Mouse (Mus musculus) neural tube, embryonic 11.5 days (tissue): ENCODE measurements at regions not wholly inside any gene's neighbourhood (a gene's known extent, or its start where the extent isn't known, plus 50 kb on each side); places are given as distances from the start of the nearest gene placed in this dataset.
A peak's percentile ranks its signal among the peaks of the same experiment; 100 is the strongest.

Source experiments
- ATAC-seq: fragments of 200-750 bp; cut with Nextera tagmentation; 2 replicates; pipeline ENCODE4 v1.8.0; 2017; ENCODE audit warnings: moderate number of reproducible peaks, mild to moderate bottlenecking, moderate TSS enrichment, moderate library complexity; ENCODE audit not compliant: insufficient read depth, low FRiP score, low TSS enrichment
- DNase-seq: peaks from one replicate; pipeline ENCODE4 v3.0.0-alpha.2; 2015; ENCODE audit warnings: low spot score
- H3K27ac ChIP-seq: fragments of 300-500 bp; sonication (generic); 2 replicates; pipeline ENCODE4 v1.5.1; 2014; ENCODE audit warnings: low read depth, mild to moderate bottlenecking, low read length
- H3K27me3 ChIP-seq: fragments of 300-500 bp; sonication (generic); 2 replicates; pipeline ENCODE4 v1.6.1; 2014; ENCODE audit warnings: mild to moderate bottlenecking, low read length, mixed read lengths; ENCODE audit not compliant: control insufficient read depth, insufficient read depth
- H3K36me3 ChIP-seq: fragments of 300-500 bp; sonication (generic); 2 replicates; pipeline ENCODE4 v1.6.1; 2014; ENCODE audit warnings: mild to moderate bottlenecking, low read length, moderate library complexity, mixed read lengths; ENCODE audit not compliant: control insufficient read depth, insufficient read depth
- H3K4me1 ChIP-seq: fragments of 300-500 bp; sonication (generic); 2 replicates; pipeline ENCODE4 v1.6.1; 2014; ENCODE audit warnings: low read length, mixed read lengths; ENCODE audit not compliant: control insufficient read depth, insufficient read depth
- H3K4me2 ChIP-seq: fragments of 300-500 bp; sonication (generic); 2 replicates; pipeline ENCODE4 v1.6.1; 2014; ENCODE audit warnings: low read depth, mild to moderate bottlenecking, moderate library complexity
- H3K4me3 ChIP-seq: fragments of 300-500 bp; sonication (generic); 2 replicates; pipeline ENCODE4 v1.5.1; 2014; ENCODE audit warnings: low read depth, low read length
- H3K9ac ChIP-seq: fragments of 300-500 bp; sonication (generic); 2 replicates; pipeline ENCODE4 v1.6.1; 2014; ENCODE audit warnings: mild to moderate bottlenecking, low read length
- H3K9me3 ChIP-seq: fragments of 300-500 bp; sonication (generic); 2 replicates; pipeline ENCODE4 v1.6.1; 2016; ENCODE audit warnings: low read length; ENCODE audit not compliant: control insufficient read depth
- WGBS: fragments of 180-500 bp; shearing (Covaris S2); extraction: QIAGEN DNeasy Blood & Tissue Kit; methylation state at CpG from one replicate; pipeline ENCODE4 v1.1.7; 2014; 5-methylcytosine and 5-hydroxymethylcytosine counted together

DNA sequence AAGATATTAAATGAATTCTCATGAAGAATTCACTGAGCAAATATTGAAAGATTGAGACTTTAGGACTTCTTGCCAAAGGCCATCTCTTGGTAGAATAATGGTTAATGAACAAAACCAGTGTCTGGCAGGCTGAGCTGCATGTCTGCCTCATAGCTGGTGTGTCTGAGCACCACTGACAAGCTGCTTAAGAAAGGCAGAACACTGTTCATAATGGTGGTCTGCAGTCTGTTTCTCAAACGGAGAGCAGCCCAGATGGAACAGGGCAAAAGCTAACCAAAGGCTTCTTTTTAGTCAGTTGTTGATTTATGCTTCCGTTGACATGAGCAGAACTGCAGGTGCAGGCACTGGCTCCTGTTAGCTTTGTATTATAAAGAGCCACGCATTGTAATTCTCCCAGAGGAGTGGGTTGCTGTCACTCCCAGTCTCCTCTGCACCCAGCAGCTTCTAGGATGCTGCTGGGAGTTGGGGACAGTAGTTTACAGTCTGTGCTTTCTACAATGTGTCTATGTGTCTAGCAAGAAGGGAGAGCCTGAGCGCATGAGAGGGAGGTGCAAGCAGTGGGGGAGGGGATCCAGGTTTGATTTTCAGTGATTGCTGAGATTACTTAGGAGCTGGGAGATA, 1084.2 kb upstream of the Luzp2 start:
- Histone ChIP-seq H3K4me2 (no peak overlapping the region), H3K27me3 (no peaks in the 10 kb centered on the region), H3K4me1 (no peaks in the 10 kb centered on the region), H3K9ac (no peak overlapping the region), H3K4me3 (no peak overlapping the region), H3K9me3 (no peaks in the 10 kb centered on the region), H3K27ac (no peak overlapping the region), H3K36me3 (no peaks in the 10 kb centered on the region)
- ATAC-seq = peak; percentile 65
- DNase-seq = peak; percentile 12
- WGBS = 34% methylated on average over 4 of the region's 4 CpGs
